Mouse (Mus musculus): ENCODE data around the gene Itsn1. TPM values are rescaled to one million over a fixed set of nuclear protein-coding genes. Genes with fewer than 3 reads are reported as not detected.
A peak's percentile ranks its signal among the peaks of the same experiment; 100 is the strongest.

The Itsn1 gene
- polyA plus RNA-seq, 1 experiment from 2014 or later, result 34.5 TPM

DNA sequence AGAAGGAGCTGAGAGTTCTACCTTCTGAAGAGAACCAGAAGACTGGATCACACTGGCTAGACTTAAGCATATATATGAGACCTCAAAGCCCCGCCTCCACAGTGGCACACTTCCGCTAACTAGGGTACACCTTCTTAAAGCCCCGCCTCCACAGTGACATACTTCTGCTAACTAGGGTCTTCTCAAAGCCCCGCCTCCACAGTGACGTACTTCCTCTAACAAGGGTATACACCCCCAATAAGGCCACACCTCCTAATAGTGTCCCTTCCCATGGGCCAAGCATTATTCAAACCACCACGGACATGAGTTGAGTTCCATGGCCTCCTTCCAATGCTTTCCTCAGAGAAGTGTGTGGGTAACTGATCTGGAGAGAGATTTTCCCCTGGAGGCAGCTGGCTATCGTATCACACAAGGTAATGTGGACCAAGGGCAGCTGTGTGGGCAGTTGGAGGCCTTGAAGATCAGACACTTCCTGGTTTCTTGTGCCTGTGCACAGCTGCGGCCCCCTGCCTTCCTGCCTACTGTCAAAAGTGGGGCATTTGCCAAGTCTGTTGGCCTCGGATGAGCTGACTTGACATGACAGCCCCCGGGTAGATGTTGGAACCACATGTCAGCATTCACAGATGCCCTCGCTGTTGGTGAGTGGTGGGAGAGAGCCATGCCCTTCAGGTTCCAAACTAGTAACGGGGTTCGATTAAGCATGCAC is 174.9 kb downstream of the Itsn1 start:
- H3K27ac ChIP-seq, result no peak overlapping the region
- no peaks in the 10 kb centered on the region for H3K36me3 ChIP-seq
- H3K4me1 ChIP-seq, result peaks cover 6% of the 10 kb centered on the region; the same call in 1 of the 2 replicates
- WGBS, result 94% methylated on average over 13 of the region's 13 CpGs
- no peak overlapping the region for H3K4me3 ChIP-seq
- H3K9me3 ChIP-seq (replicated peaks), result no peaks in the 10 kb centered on the region
- no peaks in the 10 kb centered on the region for H3K27me3 ChIP-seq (ENCODE audit: low read depth, poor library complexity, severe bottlenecking)
- DNase-seq (ENCODE audit: low spot score), result no peak

DNA sequence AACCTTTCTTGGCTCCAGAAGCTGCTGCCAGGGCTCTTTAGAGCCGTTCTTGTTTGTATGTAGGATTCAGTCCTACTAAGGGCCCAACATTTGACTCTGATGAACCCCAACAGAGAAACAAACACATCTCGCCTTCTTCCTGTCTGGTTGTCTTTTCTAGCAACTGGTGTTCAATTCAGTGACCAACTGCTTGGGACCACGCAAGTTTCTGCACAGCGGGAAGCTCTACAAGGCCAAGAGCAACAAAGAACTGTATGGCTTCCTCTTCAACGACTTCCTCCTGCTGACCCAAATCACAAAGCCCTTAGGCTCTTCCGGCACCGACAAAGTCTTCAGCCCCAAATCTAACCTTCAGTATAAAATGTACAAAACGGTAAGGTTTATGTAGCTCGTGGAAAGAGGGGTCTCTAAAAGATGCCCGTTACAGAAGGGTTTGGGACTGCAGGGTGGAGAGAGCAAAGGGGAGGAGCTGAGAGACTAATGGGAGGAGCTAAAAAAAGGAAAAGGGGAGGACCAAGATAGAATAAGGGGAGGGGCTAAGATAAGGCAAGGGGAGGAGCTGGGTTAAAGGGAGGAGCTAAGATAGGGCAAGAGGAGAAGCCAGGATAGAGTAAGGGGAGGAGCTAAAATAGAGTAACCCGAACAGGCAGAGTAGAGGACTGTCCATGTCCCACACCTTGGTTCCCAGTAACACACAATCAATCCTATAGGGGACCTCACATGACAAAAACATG is 176.2 kb downstream of the Itsn1 start:
- H3K36me3 ChIP-seq, result no peaks in the 10 kb centered on the region
- WGBS, result 86% methylated on average over 11 of the region's 11 CpGs
- H3K4me3 ChIP-seq, result no peak overlapping the region
- no peak overlapping the region for H3K27ac ChIP-seq
- no peaks in the 10 kb centered on the region for H3K9me3 ChIP-seq (replicated peaks)
- H3K4me1 ChIP-seq, result no peaks in the 10 kb centered on the region
- no peak for DNase-seq (ENCODE audit: low spot score)
- no peaks in the 10 kb centered on the region for H3K27me3 ChIP-seq (ENCODE audit: low read depth, poor library complexity, severe bottlenecking)

DNA sequence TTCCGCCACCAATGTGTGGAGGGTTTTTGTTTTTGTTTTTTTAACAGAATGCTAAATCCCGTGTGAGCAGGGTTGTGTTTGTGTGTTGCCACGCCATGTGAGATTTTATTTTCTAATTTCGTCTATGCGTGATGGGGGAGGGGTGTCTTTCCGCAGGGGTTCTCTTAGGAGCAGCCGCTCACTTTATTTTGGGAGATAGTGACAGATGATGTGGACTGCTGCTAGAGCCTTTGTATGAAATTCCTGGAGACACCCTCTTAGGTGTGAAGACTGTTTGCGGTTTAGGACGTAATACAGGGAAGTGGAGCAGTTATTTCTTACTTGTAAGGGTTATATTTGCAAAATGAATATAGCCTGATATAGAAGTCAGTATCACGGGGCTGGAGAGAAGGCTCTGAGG is 176.9 kb downstream of the Itsn1 start:
- Histone ChIP-seq H3K4me3 (no peak overlapping the region), H3K9me3 (replicated peaks) (no peaks in the 10 kb centered on the region), H3K27ac (no peak overlapping the region), H3K4me1 (no peaks in the 10 kb centered on the region), H3K27me3 (ENCODE audit: low read depth, poor library complexity, severe bottlenecking) (no peaks in the 10 kb centered on the region), H3K36me3 (no peaks in the 10 kb centered on the region)
- DNase-seq (ENCODE audit: low spot score), result no peak
- 90% methylated on average over 10 of the region's 10 CpGs for whole genome bisulfite sequencing

DNA sequence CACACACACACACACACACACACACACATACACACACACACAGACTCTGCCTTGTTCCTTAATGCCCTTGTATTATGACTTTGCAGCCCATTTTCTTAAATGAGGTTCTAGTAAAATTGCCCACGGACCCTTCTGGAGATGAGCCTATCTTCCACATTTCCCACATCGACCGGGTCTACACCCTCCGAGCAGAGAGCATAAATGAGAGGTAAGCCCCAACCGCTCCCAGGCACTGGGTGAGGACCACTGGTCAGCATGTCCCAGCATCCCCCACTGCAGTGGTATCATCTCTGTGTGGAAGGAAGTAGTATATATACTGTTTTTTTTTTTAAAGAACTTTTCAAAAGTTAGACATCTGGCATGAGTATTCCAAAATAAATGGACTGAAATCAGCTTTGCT is 177.6 kb downstream of the Itsn1 start:
- Histone ChIP-seq H3K27me3 (ENCODE audit: low read depth, poor library complexity, severe bottlenecking) (no peaks in the 10 kb centered on the region), H3K4me1 (no peaks in the 10 kb centered on the region), H3K9me3 (replicated peaks) (no peaks in the 10 kb centered on the region), H3K27ac (no peak overlapping the region), H3K36me3 (no peaks in the 10 kb centered on the region), H3K4me3 (no peak overlapping the region)
- DNase-seq (ENCODE audit: low spot score), result no peak
- 93% methylated on average over 5 of the region's 5 CpGs for WGBS

DNA sequence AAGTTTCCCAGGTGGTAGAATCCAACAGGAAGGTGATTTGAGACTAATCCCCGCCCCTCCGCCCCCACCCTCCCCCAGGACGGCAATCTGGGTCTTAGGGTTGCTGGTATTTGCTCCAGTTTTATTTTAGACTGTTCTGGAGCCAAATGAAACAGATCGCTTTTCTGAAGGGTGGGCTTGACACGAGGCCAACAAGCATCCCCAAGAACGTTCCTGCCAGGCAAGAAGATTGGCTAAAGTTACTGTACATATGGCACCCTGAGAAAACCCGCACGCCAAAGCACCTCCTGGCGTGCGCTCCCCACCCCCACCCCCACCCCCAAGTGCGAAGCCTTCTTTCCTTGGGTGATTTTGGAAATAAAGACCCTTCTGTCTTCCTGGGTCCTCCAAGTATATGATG is 178.1 kb downstream of the Itsn1 start:
- no peak for DNase-seq (ENCODE audit: low spot score)
- H3K4me3 ChIP-seq, result no peak overlapping the region
- H3K36me3 ChIP-seq, result no peaks in the 10 kb centered on the region
- H3K4me1 ChIP-seq, result no peaks in the 10 kb centered on the region
- H3K9me3 ChIP-seq (replicated peaks), result no peaks in the 10 kb centered on the region
- H3K27me3 ChIP-seq (ENCODE audit: low read depth, poor library complexity, severe bottlenecking), result no peaks in the 10 kb centered on the region
- 80% methylated on average over 11 of the region's 11 CpGs for WGBS
- no peak overlapping the region for H3K27ac ChIP-seq

DNA sequence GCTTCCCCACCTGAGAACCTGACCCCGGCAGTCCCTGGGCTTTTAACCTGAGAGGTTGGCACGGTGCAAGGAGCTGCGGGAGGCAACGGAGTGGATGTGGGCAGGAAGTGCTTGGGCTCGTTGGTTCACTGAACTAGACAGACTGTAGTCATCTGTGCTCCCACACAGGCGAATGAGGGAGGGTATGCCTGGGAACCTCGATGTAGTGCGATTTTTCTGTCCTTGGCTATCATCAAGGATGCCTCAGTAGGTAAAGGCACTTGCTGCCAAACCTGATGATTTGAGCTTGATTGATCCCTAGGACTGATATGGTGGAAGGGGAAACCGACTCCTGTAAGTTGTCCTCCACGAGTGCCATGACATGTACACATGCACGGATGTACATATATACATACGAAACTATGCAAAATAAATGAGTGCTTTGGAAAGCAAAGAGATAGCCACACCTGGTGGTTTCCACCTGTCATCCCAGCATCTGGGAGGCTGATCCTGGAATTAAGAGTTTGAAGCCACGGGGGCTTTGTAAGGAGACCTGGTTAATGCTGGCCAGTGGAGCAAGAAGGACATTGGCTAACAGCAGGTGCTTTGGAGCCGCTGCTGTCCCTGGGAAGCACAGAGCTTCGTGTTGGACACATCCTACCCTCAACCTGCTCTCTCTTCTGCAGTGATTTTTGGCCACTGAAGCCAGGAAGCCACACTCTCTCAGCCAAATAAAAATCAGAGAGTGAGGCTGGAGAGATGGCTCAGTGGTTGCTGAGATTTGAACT is 180.7 kb downstream of the Itsn1 start:
- DNase-seq (ENCODE audit: low spot score), result no peak
- H3K4me3 ChIP-seq, result no peak overlapping the region
- no peaks in the 10 kb centered on the region for H3K4me1 ChIP-seq
- no peaks in the 10 kb centered on the region for H3K36me3 ChIP-seq
- no peak overlapping the region for H3K27ac ChIP-seq
- H3K9me3 ChIP-seq (replicated peaks), result no peaks in the 10 kb centered on the region
- H3K27me3 ChIP-seq (ENCODE audit: low read depth, poor library complexity, severe bottlenecking), result no peaks in the 10 kb centered on the region
- WGBS, result 91% methylated on average over 15 of the region's 15 CpGs

DNA sequence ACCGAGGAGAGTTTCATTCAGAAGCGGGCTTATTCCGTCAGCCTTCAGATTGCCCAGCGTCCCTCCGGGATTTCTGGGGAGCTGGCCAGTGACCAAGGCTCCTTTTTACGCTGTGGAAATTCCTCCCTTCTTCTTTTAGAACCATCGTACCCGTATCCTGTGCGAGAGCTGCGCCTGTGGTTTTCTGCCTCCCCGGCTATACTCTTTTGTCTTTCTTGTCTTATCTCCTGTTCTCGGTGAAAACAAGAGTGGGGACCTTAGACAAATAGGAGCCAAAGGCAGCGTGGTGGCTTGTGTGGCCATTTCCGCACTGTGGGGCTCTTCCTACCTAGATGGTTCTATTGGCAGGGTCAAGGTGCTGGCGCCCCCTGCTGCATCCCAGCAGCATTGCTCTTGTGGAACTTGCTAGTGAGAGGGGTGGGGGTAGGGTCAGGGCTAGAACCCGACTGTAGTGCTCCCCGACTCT is 188.6 kb downstream of the Itsn1 start:
- Histone ChIP-seq H3K9me3 (replicated peaks) (no peaks in the 10 kb centered on the region), H3K36me3 (0 out of 2 replicates have a peak, but pooled peaks cover 5% of the 10 kb centered on the region), H3K4me1 (peaks cover 21% of the 10 kb centered on the region), H3K27me3 (ENCODE audit: low read depth, poor library complexity, severe bottlenecking) (no peaks in the 10 kb centered on the region), H3K27ac (peak overlapping the region; percentile 38), H3K4me3 (no peak overlapping the region)
- peak; percentile 87 for DNase-seq (ENCODE audit: low spot score)
- 46% methylated on average over 17 of the region's 17 CpGs for WGBS

DNA sequence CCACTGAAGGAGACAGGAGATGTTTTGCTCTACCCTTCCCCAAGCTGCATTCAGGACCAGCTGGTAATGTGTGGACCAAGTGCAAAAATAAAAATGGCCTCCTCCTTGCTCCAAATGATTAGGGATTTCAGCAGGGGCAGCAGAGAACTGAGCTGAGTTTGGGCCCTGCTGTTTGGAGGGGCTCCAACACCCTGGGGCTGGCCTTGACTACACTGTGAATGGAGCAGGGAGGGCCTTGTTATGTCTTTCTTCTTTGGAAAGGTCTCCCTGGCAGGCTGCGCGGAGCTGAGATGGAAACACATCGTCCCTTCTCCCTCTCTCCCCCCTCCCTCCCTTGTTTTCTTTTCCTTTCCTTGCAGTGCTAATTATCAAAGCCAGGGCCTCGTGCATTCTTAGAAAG is 189.4 kb downstream of the Itsn1 start:
- no peak for DNase-seq (ENCODE audit: low spot score)
- 0 out of 2 replicates have a peak overlapping the region, but pooled peaks have one; percentile 38 for H3K27ac ChIP-seq
- peaks cover 21% of the 10 kb centered on the region for H3K4me1 ChIP-seq
- H3K4me3 ChIP-seq, result no peak overlapping the region
- peaks cover 13% of the 10 kb centered on the region for H3K36me3 ChIP-seq
- no peaks in the 10 kb centered on the region for H3K9me3 ChIP-seq (replicated peaks)
- H3K27me3 ChIP-seq (ENCODE audit: low read depth, poor library complexity, severe bottlenecking), result no peaks in the 10 kb centered on the region
- WGBS, result 81% methylated on average over 4 of the region's 4 CpGs

DNA sequence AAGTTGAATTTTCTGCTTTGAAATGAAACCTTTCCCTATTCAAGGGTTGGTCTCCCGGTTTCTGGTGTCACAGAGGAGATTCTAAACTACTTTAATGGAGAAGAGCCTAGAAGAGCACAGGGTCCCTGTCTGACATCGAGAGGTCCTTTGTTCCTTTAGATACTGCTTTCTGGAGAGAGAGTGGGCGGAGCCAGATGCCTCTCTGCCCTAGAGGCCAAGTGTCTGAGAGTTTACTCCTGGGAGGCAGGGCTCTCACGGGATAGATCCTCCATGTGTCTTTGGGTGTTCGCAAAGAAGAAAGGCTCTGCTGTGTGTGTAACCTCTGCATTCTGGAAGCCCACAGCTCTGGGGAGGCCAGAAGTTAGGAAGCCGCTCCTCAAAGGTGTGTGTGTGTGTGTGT is 190.0 kb downstream of the Itsn1 start:
- 61% methylated on average over 6 of the region's 6 CpGs for WGBS
- Histone ChIP-seq H3K9me3 (replicated peaks) (no peaks in the 10 kb centered on the region), H3K4me1 (peaks cover 21% of the 10 kb centered on the region), H3K27me3 (ENCODE audit: low read depth, poor library complexity, severe bottlenecking) (no peaks in the 10 kb centered on the region), H3K36me3 (peaks cover 19% of the 10 kb centered on the region), H3K27ac (no peak overlapping the region), H3K4me3 (no peak overlapping the region)
- DNase-seq (ENCODE audit: low spot score), result no peak

DNA sequence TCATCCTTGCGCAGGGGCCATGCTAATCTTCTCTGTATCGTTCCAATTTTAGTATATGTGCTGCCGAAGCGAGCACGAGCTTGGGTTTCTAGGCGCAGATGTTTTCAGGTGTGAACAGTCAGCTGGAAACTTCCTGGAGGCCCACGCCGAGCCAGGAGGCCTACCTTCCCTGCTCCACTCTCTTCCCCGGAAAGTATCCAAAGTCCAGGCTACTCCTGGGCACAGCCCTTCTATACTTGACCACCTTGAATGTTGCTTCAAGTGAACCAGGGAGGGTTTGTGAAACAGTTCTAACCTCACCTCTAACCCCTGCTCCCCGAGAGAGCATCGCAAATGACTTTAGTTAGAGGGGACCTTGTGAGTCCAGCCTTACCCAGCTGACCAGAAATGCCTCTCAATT is 192.3 kb downstream of the Itsn1 start:
- WGBS, result 92% methylated on average over 11 of the region's 11 CpGs
- Histone ChIP-seq H3K9me3 (replicated peaks) (no peaks in the 10 kb centered on the region), H3K4me3 (no peak overlapping the region), H3K36me3 (peaks cover 41% of the 10 kb centered on the region), H3K27ac (no peak overlapping the region), H3K4me1 (peaks cover 15% of the 10 kb centered on the region), H3K27me3 (ENCODE audit: low read depth, poor library complexity, severe bottlenecking) (no peaks in the 10 kb centered on the region)
- no peak for DNase-seq (ENCODE audit: low spot score)

DNA sequence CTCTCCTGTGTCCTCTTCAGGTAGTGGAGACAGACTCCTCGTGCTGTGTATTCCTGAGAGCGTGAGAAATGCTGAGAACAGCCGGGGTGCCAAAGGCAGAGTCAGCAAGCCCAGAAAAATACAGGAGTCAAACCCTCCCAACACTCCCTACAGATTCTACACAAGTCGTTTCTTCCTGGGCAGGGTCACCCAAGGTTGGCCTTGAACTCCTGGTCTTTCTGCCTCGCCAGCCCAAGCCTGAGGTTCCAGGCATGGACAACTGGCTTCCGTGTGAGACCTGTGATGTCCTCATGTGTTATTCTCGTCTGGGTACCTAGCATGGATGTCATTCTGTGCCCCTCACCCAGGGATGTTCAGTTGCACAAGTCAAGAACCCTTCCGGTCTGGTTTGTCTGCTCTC is 193.9 kb downstream of the Itsn1 start:
- 82% methylated on average over 8 of the region's 8 CpGs for WGBS
- DNase-seq (ENCODE audit: low spot score), result no peak
- H3K4me3 ChIP-seq, result no peak overlapping the region
- no peak overlapping the region for H3K27ac ChIP-seq
- peaks cover 7% of the 10 kb centered on the region; the same call in 1 of the 2 replicates for H3K4me1 ChIP-seq
- H3K27me3 ChIP-seq (ENCODE audit: low read depth, poor library complexity, severe bottlenecking), result no peaks in the 10 kb centered on the region
- H3K36me3 ChIP-seq, result peaks cover 57% of the 10 kb centered on the region
- H3K9me3 ChIP-seq (replicated peaks), result no peaks in the 10 kb centered on the region

DNA sequence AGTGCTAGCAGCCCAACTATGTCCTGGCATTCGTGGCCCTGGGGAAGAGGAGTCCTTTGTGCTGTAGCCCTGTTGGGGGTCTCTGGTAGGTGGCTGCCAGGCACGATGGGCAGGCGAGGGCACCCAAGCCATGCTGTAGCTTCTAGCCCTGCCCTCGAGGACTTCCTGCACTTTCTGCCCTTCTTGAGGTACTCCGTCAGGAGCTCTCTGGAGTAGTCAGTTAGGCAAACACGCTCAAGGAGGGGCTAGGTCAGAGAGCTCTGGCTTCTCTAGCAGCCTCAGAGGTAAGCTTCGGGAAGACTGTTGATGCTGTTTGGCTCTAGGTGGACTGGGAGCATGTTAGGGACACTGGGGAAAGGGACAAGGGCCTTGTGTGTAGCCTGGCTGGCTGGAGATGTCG is 195.3 kb downstream of the Itsn1 start:
- peaks cover 72% of the 10 kb centered on the region for H3K36me3 ChIP-seq
- H3K27ac ChIP-seq, result no peak overlapping the region
- H3K4me3 ChIP-seq, result no peak overlapping the region
- H3K9me3 ChIP-seq (replicated peaks), result no peaks in the 10 kb centered on the region
- H3K4me1 ChIP-seq, result no peaks in the 10 kb centered on the region
- no peak for DNase-seq (ENCODE audit: low spot score)
- WGBS, result 88% methylated on average over 8 of the region's 8 CpGs
- no peaks in the 10 kb centered on the region for H3K27me3 ChIP-seq (ENCODE audit: low read depth, poor library complexity, severe bottlenecking)
